Mouse (Mus musculus): Measurements from ENCODE around the gene Brinp3. TPM values are rescaled to one million over a fixed set of nuclear protein-coding genes. Genes with fewer than 3 reads are reported as not detected.

Brinp3 gene
- polyA plus RNA-seq, 2 experiments = 1.7 to 1.9 TPM

GRCm38 (mm10) chr1:146792826-146793225 is 298.3 kb downstream of the Brinp3 start:
- DNase-seq (ENCODE audit: low spot score) = peak; percentile 26
- H3K27me3 ChIP-seq (ENCODE audit: control insufficient read depth, insufficient read depth, low read length) = no peaks in the 10 kb centered on the region

DNA sequence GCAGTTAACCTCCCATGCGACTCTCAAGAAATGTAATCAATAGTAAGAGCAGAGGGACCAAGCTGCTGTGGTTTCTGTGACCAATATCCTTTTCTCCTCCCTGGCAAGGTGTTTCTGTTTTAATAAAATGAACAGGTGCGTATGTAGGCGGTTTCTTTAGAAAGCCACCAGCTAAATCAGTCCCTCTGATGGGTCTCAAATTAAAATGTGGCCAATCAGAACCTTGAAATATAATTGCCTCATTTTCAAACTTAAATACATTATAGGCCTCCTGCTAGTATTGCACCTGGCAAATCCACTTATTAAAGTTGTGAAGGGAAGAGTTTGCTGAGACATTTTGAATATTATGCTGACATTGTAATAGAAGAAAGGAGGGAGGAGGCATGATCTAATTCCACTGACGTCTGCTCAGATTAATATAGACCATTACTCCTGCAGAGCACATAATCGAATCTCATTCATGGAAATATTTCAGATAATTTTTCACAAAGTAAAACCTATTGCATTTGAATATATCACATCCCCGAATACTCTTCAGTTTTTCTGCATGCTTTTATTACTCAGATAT is 305.5 kb downstream of the Brinp3 start:
- Histone ChIP-seq H3K27me3 (ENCODE audit: control insufficient read depth, insufficient read depth, low read length) (no peaks in the 10 kb centered on the region), H3K4me2 (replicated peaks; ENCODE audit: low read depth, low read length, severe bottlenecking) (no peak overlapping the region), H3K27ac (replicated peaks; ENCODE audit: low read depth, low read length) (no peak overlapping the region), H3K4me1 (ENCODE audit: control insufficient read depth, insufficient read depth, low read length) (no peaks in the 10 kb centered on the region), H3K36me3 (ENCODE audit: control insufficient read depth, insufficient read depth, low read length) (no peaks in the 10 kb centered on the region), H3K4me3 (replicated peaks; ENCODE audit: low read length) (no peak overlapping the region), H3K9me3 (ENCODE audit: control insufficient read depth, low read length) (no peaks in the 10 kb centered on the region), H3K9ac (ENCODE audit: low read depth, low read length, severe bottlenecking) (no peak overlapping the region)
- ATAC-seq (ENCODE audit: low FRiP score, low read depth) = no peak
- WGBS = 73% methylated on average over 6 of the region's 6 CpGs
- no peak for TF ChIP-seq POLR2A (IDR thresholded peaks at IDR 0.05; ENCODE audit: borderline replicate concordance, extremely low read depth, insufficient read depth, insufficient read length)
- no peak for DNase-seq (ENCODE audit: low spot score)

More at GRCm38 (mm10) chr1:146792826-146793225, 298.3 kb downstream of the Brinp3 start:
- Histone ChIP-seq H3K9ac (ENCODE audit: low read depth, low read length, severe bottlenecking) (no peak overlapping the region), H3K4me1 (ENCODE audit: control insufficient read depth, insufficient read depth, low read length) (no peaks in the 10 kb centered on the region), H3K4me2 (replicated peaks; ENCODE audit: low read depth, low read length, severe bottlenecking) (no peak overlapping the region), H3K9me3 (ENCODE audit: control insufficient read depth, low read length) (no peaks in the 10 kb centered on the region), H3K4me3 (replicated peaks; ENCODE audit: low read length) (no peak overlapping the region), H3K27ac (replicated peaks; ENCODE audit: low read depth, low read length) (no peak overlapping the region), H3K36me3 (ENCODE audit: control insufficient read depth, insufficient read depth, low read length) (no peaks in the 10 kb centered on the region)
- TF ChIP-seq POLR2A (IDR thresholded peaks at IDR 0.05; ENCODE audit: borderline replicate concordance, extremely low read depth, insufficient read depth, insufficient read length) = no peak
- no peak for ATAC-seq (ENCODE audit: low FRiP score, low read depth)

DNA sequence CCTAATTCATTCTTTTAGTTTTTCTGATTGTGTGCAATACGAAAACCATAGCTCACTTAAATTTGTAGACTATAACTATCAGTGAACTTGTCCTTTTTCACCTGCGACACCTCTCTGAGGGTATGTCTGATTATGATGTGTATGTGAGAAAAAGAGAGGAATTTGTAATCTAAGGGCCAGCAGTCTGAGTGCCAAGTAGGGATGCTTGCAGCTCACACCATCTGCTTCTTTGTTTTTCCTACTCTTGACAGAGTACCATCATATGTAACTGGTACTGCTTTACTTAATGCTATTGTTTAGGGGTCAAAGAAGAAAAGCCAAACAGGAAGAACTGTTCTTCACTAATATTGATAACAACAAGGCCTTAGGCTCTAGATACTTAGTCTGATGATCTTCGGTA is 307.3 kb downstream of the Brinp3 start:
- Histone ChIP-seq H3K4me3 (replicated peaks; ENCODE audit: low read length) (no peak overlapping the region), H3K9ac (ENCODE audit: low read depth, low read length, severe bottlenecking) (no peak overlapping the region), H3K27ac (replicated peaks; ENCODE audit: low read depth, low read length) (no peak overlapping the region), H3K4me1 (ENCODE audit: control insufficient read depth, insufficient read depth, low read length) (no peaks in the 10 kb centered on the region), H3K4me2 (replicated peaks; ENCODE audit: low read depth, low read length, severe bottlenecking) (no peak overlapping the region), H3K27me3 (ENCODE audit: control insufficient read depth, insufficient read depth, low read length) (no peaks in the 10 kb centered on the region), H3K9me3 (ENCODE audit: control insufficient read depth, low read length) (no peaks in the 10 kb centered on the region), H3K36me3 (ENCODE audit: control insufficient read depth, insufficient read depth, low read length) (no peaks in the 10 kb centered on the region)
- DNase-seq (ENCODE audit: low spot score) = no peak
- no peak for ATAC-seq (ENCODE audit: low FRiP score, low read depth)
- 91% methylated on average over 3 of the region's 3 CpGs for WGBS
- no peak for TF ChIP-seq POLR2A (IDR thresholded peaks at IDR 0.05; ENCODE audit: borderline replicate concordance, extremely low read depth, insufficient read depth, insufficient read length)

DNA sequence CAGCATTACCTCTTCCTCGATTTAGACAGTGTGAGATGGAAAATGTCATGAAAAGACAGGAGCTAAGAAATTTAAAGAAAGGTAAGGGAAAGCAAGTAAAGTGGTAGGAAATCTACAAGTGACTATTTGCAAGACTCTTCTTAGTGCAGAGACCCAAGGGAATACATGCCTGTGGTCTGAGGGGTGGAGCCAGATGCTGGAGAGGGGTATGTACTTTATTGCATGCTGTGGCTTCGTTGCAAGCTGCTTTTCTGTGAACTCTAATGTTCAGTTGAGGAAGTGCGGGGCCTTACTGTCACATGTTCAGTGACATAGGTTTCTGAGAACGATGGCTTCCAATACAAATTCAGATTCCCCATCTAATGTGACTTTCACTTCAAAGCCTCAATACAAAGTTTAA is 313.2 kb downstream of the Brinp3 start:
- no peak overlapping the region for H3K9ac ChIP-seq (ENCODE audit: low read depth, low read length, severe bottlenecking)
- H3K27ac ChIP-seq (replicated peaks; ENCODE audit: low read depth, low read length) = no peak overlapping the region
- H3K9me3 ChIP-seq (ENCODE audit: control insufficient read depth, low read length) = no peaks in the 10 kb centered on the region
- ATAC-seq (ENCODE audit: low FRiP score, low read depth) (no peak), DNase-seq (ENCODE audit: low spot score) (no peak)
- H3K27me3 ChIP-seq (ENCODE audit: control insufficient read depth, insufficient read depth, low read length) = no peaks in the 10 kb centered on the region
- no peak overlapping the region for H3K4me3 ChIP-seq (replicated peaks; ENCODE audit: low read length)
- H3K36me3 ChIP-seq (ENCODE audit: control insufficient read depth, insufficient read depth, low read length) = no peaks in the 10 kb centered on the region
- TF ChIP-seq POLR2A (IDR thresholded peaks at IDR 0.05; ENCODE audit: borderline replicate concordance, extremely low read depth, insufficient read depth, insufficient read length) = no peak
- WGBS = 74% methylated on average over 4 of the region's 4 CpGs
- H3K4me1 ChIP-seq (ENCODE audit: control insufficient read depth, insufficient read depth, low read length) = no peaks in the 10 kb centered on the region
- no peak overlapping the region for H3K4me2 ChIP-seq (replicated peaks; ENCODE audit: low read depth, low read length, severe bottlenecking)

DNA sequence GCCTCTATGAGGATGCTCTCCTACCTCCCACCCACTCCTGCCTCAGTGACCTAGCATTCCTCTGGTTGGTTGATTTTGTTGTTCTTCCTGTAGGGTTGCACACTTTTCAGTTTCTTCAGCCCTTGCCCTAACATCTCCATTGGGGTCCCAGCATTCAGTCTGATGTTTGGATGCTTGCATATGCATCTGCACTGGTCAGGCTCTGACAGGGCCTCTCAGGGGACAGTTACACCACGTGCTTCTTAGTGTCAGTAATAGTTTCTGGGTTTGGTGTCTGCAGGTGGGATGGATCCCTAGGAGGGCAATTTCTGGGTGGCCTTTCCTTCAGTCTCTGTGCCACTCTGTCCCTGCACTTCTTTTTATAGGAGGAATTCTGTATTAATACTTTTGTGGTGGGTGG is 339.3 kb downstream of the Brinp3 start:
- Histone ChIP-seq H3K4me3 (replicated peaks; ENCODE audit: low read length) (no peak overlapping the region), H3K27ac (replicated peaks; ENCODE audit: low read depth, low read length) (no peak overlapping the region), H3K9ac (ENCODE audit: low read depth, low read length, severe bottlenecking) (no peak overlapping the region), H3K9me3 (ENCODE audit: control insufficient read depth, low read length) (no peaks in the 10 kb centered on the region), H3K4me2 (replicated peaks; ENCODE audit: low read depth, low read length, severe bottlenecking) (no peak overlapping the region), H3K27me3 (ENCODE audit: control insufficient read depth, insufficient read depth, low read length) (no peaks in the 10 kb centered on the region), H3K36me3 (ENCODE audit: control insufficient read depth, insufficient read depth, low read length) (no peaks in the 10 kb centered on the region), H3K4me1 (ENCODE audit: control insufficient read depth, insufficient read depth, low read length) (no peaks in the 10 kb centered on the region)
- no peak for TF ChIP-seq POLR2A (IDR thresholded peaks at IDR 0.05; ENCODE audit: borderline replicate concordance, extremely low read depth, insufficient read depth, insufficient read length)
- DNase-seq (ENCODE audit: low spot score) (no peak), ATAC-seq (ENCODE audit: low FRiP score, low read depth) (no peak)
- WGBS = 21% methylated on average over 1 of the region's 1 CpGs

DNA sequence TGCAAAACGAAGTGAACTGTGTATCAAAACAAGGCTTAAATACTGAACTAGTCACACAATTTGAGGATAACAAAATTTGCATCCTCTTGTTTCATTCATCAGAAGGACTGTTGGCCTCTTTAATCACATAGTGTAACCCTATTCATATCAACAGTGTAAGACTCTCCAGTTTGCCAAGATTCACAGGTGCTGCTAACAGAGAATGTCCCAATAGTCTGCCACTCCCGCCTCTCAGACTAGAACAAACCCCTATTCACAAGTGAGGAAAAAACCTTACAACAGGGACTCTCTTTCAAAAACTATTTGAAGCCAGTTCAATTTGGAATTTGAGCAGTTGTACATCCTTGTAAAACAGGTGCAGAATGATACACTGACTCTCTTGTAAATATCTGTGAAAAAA is 349.5 kb downstream of the Brinp3 start:
- H3K27me3 ChIP-seq (ENCODE audit: control insufficient read depth, insufficient read depth, low read length) = no peaks in the 10 kb centered on the region
- WGBS = 66% methylated on average over 2 of the region's 2 CpGs
- no peaks in the 10 kb centered on the region for H3K4me1 ChIP-seq (ENCODE audit: control insufficient read depth, insufficient read depth, low read length)
- no peak for ATAC-seq (ENCODE audit: low FRiP score, low read depth)
- no peak overlapping the region for H3K9ac ChIP-seq (ENCODE audit: low read depth, low read length, severe bottlenecking)
- H3K4me2 ChIP-seq (replicated peaks; ENCODE audit: low read depth, low read length, severe bottlenecking) = no peak overlapping the region
- no peak for TF ChIP-seq POLR2A (IDR thresholded peaks at IDR 0.05; ENCODE audit: borderline replicate concordance, extremely low read depth, insufficient read depth, insufficient read length)
- H3K9me3 ChIP-seq (ENCODE audit: control insufficient read depth, low read length) = no peaks in the 10 kb centered on the region
- no peak for DNase-seq (ENCODE audit: low spot score)
- H3K4me3 ChIP-seq (replicated peaks; ENCODE audit: low read length) = no peak overlapping the region
- H3K36me3 ChIP-seq (ENCODE audit: control insufficient read depth, insufficient read depth, low read length) = no peaks in the 10 kb centered on the region
- no peak overlapping the region for H3K27ac ChIP-seq (replicated peaks; ENCODE audit: low read depth, low read length)
